Mouse (Mus musculus): ENCODE data around the gene Nsun3.
"Not testable (repeated sequence)": the region's sequence is repeated elsewhere in the genome, so short reads cannot be mapped to it uniquely, and the experiment has no call there.

Nsun3 gene

DNA sequence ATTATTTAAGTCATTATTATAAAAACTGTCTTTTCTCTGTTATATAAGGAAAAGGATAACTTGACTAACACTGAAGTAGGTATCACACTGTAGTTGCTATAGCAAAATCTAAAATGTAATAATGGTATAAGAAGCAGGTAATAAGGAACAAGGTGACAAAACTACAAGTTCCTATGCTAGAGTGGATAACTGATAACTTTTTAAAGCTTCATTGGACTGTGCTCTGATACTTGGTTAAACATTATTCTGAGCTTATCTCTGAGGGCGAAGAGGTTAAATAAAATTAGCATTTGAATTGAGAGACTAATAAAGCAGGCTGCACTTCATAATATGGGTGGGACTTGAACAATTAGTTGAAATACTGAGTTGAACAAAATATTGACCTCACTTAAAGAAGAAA, 33.0 kb downstream of the Nsun3 start:
- DNase-seq (ENCODE audit: low read depth, low spot score): no peak

DNA sequence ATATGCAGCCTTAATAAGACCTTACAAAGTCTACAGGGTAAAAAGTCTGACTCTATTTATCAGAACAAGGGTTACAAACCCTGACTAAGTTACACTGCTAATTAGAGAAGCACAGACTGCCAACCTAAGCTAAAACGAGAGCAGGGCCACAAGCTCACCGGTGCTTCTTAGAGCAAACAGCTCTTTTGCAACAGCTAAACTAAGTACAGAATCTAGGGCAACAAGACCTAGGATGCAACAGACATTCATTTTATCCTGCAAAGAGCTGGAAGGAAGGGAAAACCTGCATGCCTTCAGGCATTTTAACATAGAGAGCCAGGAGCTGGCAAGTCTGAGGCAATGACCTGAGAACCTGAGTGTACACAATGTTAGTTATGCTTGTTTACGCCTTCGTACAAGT, 33.5 kb downstream of the Nsun3 start:
- DNase-seq (ENCODE audit: low read depth, low spot score): no peak

DNA sequence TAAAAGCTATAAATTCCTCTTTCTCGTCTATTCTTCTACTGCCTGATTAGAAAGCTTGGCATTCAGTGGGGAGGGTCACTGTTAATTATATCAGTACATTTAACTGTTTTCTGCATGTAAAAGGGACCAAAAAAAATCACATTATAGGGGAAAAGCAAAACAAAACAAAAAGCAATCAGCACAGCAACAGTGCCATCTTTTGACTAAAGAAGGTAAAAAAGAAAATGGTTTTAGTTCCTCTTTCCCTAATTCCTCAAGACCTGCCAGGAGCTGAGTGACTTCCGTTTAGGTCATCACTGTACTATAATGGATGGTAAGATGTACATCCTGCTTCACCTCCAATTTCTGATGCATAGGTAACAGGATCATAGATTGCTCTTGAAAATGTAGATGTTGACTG, 40.7 kb downstream of the Nsun3 start:
- no peak for DNase-seq (ENCODE audit: low read depth, low spot score)

GRCm38 (mm10) chr16:62734359-62734758, 52.3 kb downstream of the Nsun3 start:
- no peak for DNase-seq (ENCODE audit: low read depth, low spot score)

DNA sequence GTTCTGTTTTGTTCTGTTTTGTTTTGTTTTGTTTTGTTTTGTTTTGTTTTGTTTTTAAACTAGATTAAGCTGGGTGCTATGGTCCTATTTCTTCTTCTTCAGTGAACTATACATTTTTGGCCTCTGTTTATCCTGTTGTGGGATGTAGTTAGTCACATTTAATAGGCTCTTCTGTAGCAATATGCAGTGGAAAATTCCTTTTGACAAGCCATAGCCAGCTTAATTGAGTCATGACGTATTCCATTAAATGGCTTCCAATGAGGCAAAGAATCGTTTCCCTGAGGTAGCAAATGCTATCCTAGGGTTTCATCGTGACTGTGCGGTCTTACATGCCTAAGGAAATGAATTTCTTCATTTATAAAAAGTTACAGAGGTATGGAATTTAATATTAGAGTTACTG, 56.3 kb downstream of the Nsun3 start:
- DNase-seq (ENCODE audit: low read depth, low spot score): no peak

GRCm38 (mm10) chr16:62729846-62730245, 56.8 kb downstream of the Nsun3 start:
- DNase-seq (ENCODE audit: low read depth, low spot score): no peak

DNA sequence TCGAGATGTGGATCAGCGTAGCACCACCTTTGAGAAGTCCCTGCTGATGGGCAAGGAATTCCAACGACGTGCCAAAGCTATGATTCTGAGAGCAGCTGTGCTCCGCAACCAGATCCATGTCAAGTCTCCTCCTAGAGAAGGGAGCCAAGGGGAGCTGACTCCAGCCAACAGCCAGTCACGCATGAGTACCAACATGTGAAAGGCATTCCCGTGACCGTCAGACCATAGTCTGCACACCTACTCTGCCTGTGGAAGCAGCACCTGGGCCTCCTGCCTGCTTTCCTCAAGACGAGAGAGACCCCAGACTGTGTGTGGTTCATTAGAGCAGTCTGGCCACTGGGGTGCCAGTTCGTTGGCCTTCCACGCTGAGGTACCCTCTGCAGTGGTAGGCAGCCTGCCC, 68.4 kb downstream of the Nsun3 start:
- DNase-seq (ENCODE audit: low read depth, low spot score): not testable (repeated sequence)

GRCm38 (mm10) chr16:62690436-62690835, 96.2 kb downstream of the Nsun3 start:
- DNase-seq (ENCODE audit: low read depth, low spot score): no peak

DNA sequence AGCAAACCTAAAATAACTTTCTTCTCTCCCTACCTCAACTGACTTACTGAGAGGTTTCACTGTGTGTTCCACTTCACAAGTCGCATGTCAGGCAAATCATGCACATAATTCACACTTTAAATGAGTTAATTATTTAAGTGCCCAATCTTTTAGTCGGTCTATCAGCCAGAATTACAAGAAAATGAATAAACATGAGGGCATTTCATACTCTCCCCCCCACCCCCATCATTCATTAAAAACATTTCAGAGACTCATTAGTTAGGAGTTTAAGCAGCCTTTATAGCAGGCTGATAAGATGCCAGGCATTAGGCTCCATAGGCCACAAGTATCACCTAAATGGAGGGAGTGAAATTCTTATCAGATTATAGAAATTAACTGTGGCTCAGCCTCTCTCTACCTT, 100.5 kb downstream of the Nsun3 start:
- DNase-seq (ENCODE audit: low read depth, low spot score): no peak

DNA sequence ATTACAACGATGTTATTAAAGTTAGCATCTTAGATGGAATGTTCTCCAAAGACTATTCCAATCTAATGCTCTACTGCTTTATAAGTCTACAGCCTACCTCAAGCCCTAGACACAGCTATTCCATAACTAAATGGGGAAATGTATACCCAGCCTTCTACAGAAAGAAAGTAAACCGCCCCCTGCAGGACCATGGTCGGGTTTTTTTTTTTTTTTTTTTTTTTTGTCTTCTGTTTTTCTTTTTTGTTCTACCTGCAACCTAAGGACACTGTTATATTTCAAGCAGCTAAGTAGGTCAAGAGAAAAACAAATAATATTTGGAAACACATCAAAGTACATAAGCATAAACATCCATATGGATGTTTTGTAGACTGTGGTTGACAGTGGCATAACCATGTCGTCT, 101.1 kb downstream of the Nsun3 start:
- no peak for DNase-seq (ENCODE audit: low read depth, low spot score)

Measured in ZHBTc4 (cell line).